Mouse (Mus musculus) right cerebral cortex, postnatal 14 days (tissue): ENCODE results near the gene Dcst1.

ENCODE experiments used
- DNase-seq: peaks from one replicate; pipeline ENCODE4 v3.0.0; 2022

Dcst1 gene

DNA sequence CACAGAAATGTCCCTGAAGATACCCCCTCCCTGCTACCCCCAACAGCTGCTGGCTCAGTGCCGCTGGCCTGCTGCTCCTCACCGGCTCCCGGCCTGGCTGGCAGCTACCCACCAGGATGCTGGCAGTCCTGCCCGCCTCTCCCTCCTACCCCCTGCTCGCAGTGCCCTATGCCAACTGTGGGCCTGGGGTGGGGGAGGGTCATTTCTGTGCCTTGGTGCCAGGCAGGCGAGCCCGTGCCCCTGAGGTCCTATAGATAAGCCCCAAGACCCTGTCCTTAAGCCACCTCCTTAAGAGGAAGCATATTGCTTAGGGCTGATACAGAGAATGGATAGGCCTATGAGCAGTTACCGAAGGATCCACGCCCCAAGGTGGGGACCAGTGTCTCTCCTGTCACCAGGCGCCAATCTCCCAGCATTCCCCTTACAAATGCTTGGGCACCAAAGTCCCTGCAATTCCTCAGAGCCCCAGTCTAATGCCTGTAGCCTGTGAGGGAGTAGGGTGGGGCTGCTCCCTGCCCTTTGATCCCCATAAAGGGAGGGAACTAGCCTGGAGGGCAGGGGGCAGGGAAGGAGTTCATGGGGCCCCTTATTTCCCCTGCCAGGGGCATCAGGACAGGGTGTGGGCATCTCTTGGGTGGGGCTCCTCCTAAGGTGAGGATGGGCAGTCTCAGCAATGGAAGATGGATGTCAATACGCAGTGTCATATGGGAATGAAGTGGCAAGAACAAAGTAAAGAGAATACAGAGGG is 23.3 kb upstream of the Dcst1 start:
- DNase-seq = no peak

DNA sequence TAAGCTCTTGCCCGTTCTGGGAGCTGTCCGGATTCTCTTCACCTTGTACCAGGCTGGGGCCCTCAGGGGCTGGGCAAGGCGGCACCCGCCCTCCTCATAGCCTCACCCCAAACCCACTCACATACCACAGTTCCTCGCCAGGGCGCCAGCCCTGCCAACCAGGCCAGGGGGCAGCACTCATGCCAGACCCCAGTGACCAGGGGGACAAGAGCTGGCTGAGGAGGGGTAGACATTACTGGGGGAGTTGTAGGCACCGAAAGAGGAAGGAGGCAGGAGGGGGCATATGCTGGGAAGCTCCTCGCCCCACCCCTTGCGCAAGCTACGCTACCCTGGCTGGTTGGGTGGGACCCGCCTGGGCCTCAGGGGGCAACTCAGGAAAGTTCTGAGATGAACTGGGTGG is 22.6 kb upstream of the Dcst1 start:
- DNase-seq = no peak

GRCm38 (mm10) chr3:89386438-89387420 is 21.7 kb upstream of the Dcst1 start:
- DNase-seq = no peak

DNA sequence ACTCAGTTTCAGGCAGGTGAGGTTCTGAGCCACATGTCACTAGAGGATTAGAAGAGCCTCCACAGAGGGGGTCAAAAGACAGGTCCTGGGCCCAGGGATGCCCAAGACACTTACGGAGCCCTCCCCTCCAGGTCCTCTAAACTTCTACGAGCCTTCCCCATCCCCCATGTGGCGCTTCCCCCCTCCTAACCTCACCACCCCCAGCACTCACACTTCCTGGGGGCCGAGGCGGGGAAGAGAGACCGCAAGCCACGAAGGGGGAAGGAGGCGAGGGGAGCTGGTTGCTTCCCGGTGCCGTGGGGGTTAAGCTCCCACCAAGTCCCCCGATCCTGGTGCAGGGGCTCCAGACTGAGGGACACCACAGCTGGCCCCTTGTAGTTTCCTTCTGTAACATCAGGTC is 20.4 kb upstream of the Dcst1 start:
- DNase-seq = no peak

DNA sequence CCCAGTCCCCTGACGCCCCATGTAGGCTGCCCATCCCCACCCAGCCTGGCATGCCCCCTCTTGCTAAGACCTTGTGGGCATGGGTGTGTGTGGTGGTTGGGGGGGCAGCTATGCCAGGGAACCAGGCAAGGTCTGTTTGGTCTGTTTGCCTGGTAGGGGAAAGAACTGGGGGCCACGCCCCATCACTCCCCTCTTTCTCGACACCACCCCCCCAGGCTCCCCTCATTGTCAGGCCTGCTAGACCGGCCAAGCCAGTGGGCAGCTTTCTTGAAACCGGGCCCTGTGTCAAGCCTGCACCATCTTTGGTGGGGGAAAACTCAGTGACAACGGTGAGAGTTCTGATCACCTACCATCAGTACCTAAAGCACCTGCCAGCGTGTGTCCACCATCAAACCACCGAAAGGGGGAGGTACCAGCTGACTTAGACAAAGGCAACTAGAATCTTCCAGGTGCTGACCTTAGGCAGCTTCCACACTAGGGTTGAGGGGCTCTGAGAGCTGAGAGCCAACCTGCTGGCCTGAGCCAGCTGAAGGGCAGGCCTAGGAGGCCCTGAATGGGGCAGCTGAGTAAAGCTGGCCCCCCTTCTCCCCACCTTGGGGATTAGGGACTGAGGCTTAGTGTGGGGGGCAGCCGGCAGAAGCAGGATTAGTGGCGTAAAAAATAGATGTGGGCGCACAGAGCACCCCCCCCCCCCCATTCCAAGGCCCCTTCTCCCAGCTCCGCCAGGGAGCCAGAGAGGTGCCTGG is 19.5 kb upstream of the Dcst1 start:
- no peak for DNase-seq

- DNase-seq = no peak
Observed at GRCm38 (mm10) chr3:89383651-89384255, 18.7 kb upstream of the Dcst1 start.

- no peak for DNase-seq
Observed at GRCm38 (mm10) chr3:89382950-89383349, 17.9 kb upstream of the Dcst1 start.

DNA sequence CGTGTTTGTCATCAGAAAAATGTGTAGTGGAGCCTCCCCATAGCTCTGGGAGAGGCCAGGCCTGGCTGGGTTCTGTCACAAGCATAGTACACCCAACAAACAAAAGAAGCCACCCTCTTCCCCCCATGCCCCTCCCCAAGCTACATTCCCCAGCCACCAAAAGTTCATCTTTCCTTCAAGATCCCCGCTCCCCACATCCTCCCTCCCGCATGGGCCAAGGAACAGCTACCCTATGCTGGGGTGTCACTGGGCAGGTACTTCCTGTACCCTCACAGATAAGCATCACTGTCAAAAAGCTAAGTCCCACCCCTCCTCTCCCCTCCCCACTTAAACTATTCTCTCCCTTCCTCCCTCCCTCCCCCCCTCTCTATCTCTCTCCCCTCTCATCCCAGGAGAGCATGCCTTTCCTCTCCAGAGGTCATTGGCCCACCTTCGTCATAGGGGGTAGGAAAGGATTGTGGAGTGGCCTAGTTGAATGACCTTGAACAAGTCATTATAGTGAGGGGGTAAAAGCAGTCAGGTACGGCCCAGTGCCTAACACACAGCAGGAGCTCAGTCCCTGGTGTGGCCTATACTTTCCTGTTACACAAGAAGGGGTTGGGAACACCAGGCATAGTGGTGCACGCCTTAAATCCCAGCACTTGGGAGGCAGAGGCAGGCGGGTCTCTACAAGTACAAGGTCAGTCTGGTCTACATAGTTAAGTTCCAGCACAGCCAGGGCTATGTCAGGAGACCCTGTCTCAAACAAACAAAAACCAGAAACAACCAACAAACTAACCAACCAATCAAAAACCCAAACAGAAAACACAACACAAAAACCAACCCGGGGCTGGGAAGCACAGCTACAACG is 17.2 kb upstream of the Dcst1 start:
- DNase-seq = no peak

DNA sequence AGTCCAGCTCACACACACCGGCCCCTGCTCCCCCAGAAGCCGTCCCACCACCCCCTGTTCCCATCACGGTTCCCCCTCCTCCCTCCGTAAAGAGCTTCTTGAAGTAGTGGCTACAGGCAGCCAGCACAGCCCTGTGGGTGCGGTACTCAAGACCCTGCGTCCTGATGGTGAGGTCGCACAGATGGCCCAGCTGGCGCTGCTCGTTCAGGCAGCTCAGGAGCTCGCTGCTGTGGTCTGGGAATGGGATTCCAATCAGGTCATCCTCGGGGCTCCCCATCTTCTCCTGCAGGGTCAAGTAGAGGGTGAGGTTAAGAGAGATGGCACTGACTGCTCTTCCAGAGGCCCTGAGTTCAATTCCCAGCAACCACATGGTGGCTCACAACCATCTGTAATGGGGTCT is 16.2 kb upstream of the Dcst1 start:
- no peak for DNase-seq

DNA sequence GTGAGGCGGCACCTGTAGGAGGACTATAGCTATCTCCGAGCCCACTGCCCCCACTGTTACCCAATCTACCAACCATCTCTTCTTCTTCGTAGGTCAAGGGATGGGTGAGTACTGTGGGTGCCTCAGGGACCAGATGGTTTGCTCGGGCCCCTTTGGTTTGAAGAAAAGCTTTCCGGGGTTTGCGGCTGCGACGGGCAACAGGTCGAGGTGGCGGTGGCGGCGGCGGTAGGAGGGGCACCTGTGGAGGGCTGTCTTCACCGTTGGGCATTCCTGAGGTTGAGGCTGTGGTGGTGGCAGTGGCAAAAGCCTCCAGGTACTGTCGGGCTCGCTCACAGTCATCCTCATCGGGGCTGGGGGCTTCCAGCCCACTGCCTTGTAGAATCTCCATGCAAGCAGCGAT is 15.7 kb upstream of the Dcst1 start:
- no peak for DNase-seq

DNA sequence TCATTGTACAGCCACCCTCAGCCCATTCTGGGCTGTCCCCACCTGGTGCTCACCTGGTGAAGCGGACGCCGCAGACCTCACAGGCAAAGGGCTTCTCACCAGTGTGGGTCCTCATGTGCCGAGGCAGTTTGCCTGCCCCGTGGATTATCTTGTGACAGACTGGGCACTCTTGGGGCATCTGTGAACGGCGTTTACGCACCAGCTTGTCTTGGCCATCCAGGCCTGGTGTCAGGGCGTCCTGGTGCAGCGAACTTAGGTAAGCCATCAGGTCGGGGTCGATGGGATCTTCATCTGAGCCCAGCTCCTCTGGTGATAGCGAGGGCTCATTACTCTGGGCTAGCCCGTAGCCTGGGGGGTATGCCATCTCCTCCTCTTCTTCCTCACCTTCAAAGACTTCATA is 15.2 kb upstream of the Dcst1 start:
- no peak for DNase-seq

GRCm38 (mm10) chr3:89379388-89380131 is 14.5 kb upstream of the Dcst1 start:
- DNase-seq = no peak

DNA sequence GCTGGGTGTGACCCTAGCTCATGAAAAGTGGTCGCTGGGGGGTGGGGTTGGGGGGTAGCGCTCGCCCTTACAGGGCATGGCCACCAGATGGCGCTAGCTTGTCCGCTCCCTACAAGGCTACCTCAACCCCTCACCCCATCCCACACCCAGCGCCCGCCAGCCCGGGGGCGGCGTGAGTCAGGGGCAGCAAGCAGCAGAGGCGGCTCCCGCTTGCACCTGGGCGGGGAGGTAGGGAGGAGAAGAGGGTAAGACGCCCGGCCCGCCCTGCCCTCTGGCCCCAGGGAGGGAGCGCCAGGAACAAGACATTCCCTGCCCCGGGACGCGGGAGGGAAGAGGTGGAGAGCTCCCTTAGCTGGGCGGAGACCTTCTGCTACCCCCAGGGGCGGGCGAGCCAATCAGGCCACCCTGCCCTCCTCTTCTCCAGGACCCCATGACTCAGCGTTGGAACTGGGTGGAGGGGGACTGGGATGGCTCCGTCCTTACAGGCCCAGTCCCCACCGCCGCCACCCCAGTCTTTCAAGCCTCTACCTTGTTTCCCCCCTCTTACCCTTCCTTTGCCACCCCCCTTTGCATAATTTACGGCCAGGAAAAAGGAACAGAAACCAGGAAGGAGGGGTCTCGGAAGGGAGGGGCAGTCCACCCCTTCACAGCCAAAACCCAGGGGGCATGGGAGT is 13.5 kb upstream of the Dcst1 start:
- peak; percentile 69 for DNase-seq

DNA sequence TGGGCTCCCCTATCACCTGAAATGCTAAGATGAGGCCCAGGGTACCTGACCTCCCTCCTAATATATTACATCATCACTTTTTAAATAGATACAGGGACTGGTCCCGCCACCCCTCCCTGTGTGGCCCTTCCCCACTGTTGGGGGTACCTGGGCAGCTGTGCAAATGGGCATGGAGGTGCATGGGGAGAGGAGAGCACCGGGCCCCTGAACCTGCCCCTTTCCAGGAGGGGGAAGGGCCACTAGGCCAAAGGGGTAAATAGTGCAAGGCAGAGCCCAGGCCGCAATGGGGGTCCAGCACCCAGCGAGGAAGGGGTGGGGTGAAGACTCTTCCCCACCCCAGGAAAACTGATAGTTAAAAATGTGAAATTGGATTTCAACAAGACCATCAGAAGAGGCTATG is 12.8 kb upstream of the Dcst1 start:
- no peak for DNase-seq

GRCm38 (mm10) chr3:89373581-89374231 is 8.7 kb upstream of the Dcst1 start:
- no peak for DNase-seq

- no peak for DNase-seq
Observed at GRCm38 (mm10) chr3:89367338-89367737, 2.3 kb upstream of the Dcst1 start.

DNA sequence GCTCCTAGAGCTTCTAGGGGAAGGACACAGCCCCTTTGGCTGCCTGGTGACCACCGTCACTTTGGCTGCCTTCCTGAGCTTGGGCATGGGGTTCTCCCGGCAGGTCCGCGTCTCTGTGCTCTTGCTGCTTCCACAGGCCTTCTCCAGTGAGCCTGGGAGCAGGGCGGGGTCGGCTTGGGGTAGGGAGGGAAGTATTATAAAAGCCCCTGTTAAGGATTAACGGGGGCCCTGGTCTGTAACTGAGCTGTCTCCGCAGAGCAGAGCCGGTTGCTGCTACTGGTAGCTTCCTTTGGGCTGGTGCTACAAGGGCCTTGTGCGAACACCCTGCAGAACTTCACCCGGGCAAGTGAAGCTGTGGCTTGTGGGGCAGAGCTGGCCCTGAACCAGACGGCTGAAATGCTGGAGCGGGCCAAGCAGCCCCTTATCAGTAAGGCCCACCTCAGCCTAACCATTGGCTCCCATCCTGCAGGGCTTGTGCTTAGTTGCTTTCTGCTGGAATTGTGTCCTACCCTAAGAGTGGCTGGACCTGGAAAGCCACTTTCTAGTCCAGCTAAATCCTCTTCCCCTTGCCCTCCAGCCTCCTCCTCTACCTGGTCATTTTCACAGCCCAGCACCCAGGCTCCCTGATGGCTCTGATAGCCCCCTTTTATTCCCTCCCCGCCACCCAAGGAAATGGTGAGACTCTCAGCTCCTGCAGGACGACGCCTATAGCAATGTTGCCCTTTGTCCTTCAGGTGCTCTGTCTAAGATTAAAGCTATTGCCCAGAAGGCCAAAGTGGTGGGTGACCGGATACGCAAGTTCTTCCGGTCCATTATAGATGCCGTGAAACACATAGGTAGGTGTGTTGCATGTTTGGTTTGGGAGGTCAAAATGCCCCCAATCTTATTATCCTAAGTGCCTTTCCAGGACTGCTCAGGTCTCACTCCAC is 697 bp upstream of the Dcst1 start:
- no peak for DNase-seq

- no peak for DNase-seq
Observed at GRCm38 (mm10) chr3:89364631-89365030, 422 bp downstream of the Dcst1 start.

DNA sequence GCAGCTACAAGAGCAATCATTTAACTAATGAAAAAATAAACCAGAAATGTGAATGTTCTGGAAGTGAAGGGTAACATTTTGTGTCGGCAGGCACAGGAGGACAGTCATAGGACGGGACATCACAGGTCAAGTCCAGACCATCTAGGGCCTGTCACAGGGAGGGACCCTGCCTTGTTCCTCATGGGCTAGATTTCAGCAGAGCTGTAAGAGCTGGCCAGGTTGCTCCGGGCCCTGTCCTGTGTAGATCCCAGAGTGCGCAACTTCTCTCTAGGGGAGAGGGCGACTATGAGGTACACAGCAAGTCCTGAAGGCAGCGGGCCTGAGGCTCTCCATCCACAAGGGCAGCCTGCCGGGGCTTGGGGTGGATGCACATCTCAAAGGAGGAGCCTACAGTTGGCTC is 3.4 kb downstream of the Dcst1 start, which contains the start of gene Dcst2:
Dcst2 (plus strand) TSS at position 301 of the 400 bp plus-strand sequence.
- DNase-seq = no peak
